In genomic region chr12:119450116-119450515, GRCm38 (mm10) we compare ENCODE assay signal across 15 mouse cellular contexts.
"Had no signal": no experiment of that assay in that cellular context is flagged by ENCODE, and none has a peak within 500 bp of the region (broad histone marks: within the 10 kb centered on the region; RNA-seq: fewer than 3 reads in every experiment).

No protein-coding gene starts in this region.

- H3K9me3 ChIP-seq: kidney, embryonic 15.5 days; limb, embryonic 15.5 days; liver, embryonic 12.5 days; midbrain, embryonic 10.5 days; neural tube, embryonic 15.5 days had no signal

- H3K4me1 ChIP-seq: kidney, embryonic 15.5 days; limb, embryonic 15.5 days; liver, embryonic 12.5 days; midbrain, embryonic 10.5 days; neural tube, embryonic 15.5 days had no signal

- H3K27ac ChIP-seq: kidney, embryonic 15.5 days; limb, embryonic 15.5 days; liver, embryonic 12.5 days; midbrain, embryonic 10.5 days; neural tube, embryonic 15.5 days had no signal

- H3K9ac ChIP-seq: kidney, embryonic 15.5 days; limb, embryonic 15.5 days; liver, embryonic 12.5 days; lung, embryonic 14.5 days; neural tube, embryonic 15.5 days had no signal

- H3K27me3 ChIP-seq: kidney, embryonic 15.5 days; limb, embryonic 15.5 days; liver, embryonic 12.5 days; neural tube, embryonic 15.5 days had no signal

- H3K4me2 ChIP-seq: kidney, embryonic 15.5 days; limb, embryonic 15.5 days; liver, embryonic 12.5 days; lung, embryonic 14.5 days; neural tube, embryonic 15.5 days had no signal

- ATAC-seq: intestine, embryonic 16.5 days; liver, embryonic 12.5 days had no signal

- H3K36me3 ChIP-seq: kidney, embryonic 15.5 days; limb, embryonic 15.5 days; liver, embryonic 12.5 days; midbrain, embryonic 10.5 days; neural tube, embryonic 15.5 days had no signal

- H3K4me3 ChIP-seq: kidney, embryonic 15.5 days; limb, embryonic 15.5 days; liver, embryonic 12.5 days; midbrain, embryonic 10.5 days; myocyte; neural tube, embryonic 15.5 days had no signal

- DNase-seq: kidney, adult 2 months; kidney, postnatal 14 days; layer of hippocampus, postnatal 36 days; lung, embryonic 14.5 days; lung, postnatal 10 days; lung, postnatal 4 days; midbrain, embryonic 14.5 days; thymus, postnatal 4 days had no signal
